Mouse (Mus musculus): ENCODE data around the gene Selenoo. TPM values are rescaled to one million over a fixed set of nuclear protein-coding genes. Genes with fewer than 3 reads are reported as not detected.

Gene Selenoo
- polyA plus RNA-seq, 1 experiment from 2014 or later: 31.1 TPM

GRCm38 (mm10) chr15:89124312-89124711, 35.4 kb downstream of the Selenoo start:
- POLR2A ChIA-PET: no interaction called here
- no peak for DNase-seq (ENCODE audit: low read depth, low spot score)
- ATAC-seq: no peak
- CTCF ChIA-PET: interaction anchor here (1.7 kb wide), 1 partner anchor 86 kb away, joined by 6 read pairs; no protein-coding TSS in a partner anchor
- no peaks in the 10 kb centered on the region for H3K27me3 ChIP-seq
- in situ Hi-C loops (cut with MboI; ENCODE audit: low pct_unique_long_range_greater_than_20kb): no loop called here
- no peak for TF ChIP-seq CTCF (IDR thresholded peaks at IDR 0.05)

- ChIA-PET CTCF (interaction anchor here (1.7 kb wide), 1 partner anchor 85 kb away, joined by 6 read pairs; no protein-coding TSS in a partner anchor), POLR2A (no interaction called here)
- TF ChIP-seq CTCF (IDR thresholded peaks at IDR 0.05): no peak
- in situ Hi-C loops (cut with MboI; ENCODE audit: low pct_unique_long_range_greater_than_20kb): no loop called here
- DNase-seq (ENCODE audit: low read depth, low spot score) (no peak), ATAC-seq (no peak)
- no peaks in the 10 kb centered on the region for H3K27me3 ChIP-seq
Measured at GRCm38 (mm10) chr15:89125351-89125750, 36.5 kb downstream of the Selenoo start.

DNA sequence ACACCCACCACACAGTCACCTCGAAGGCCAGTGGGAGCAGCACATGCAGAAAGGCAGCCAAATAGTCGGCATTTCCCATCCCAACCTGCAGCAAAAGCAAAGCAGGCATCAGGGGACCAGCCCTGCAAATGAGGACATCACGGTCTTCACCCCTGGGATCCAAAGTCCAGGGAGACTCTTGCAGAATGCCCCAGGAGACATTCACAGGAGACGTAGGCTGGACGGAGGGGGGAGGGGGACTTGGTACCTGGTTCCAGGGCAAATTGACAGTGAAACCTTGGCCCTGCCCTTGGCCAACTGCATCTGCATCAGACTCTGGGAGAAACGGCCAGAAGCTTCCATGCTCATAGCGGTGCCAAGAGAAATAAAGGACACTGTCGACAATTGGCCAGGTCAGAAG, 37.7 kb downstream of the Selenoo start:
- CTCF ChIA-PET: interaction anchor here (1.5 kb wide), 1 partner anchor 22 kb away, joined by 3 read pairs; the partner anchor contains the start of gene Mapk11
- no peak for TF ChIP-seq CTCF (IDR thresholded peaks at IDR 0.05)
- ATAC-seq: no peak
- POLR2A ChIA-PET: interaction anchor here (1.0 kb wide), 1 partner anchor 14 kb away, joined by 3 read pairs; the partner anchor contains the start of gene Mapk12
- DNase-seq (ENCODE audit: low read depth, low spot score): no peak
- no peaks in the 10 kb centered on the region for H3K27me3 ChIP-seq
- in situ Hi-C loops (cut with MboI; ENCODE audit: low pct_unique_long_range_greater_than_20kb): no loop called here

DNA sequence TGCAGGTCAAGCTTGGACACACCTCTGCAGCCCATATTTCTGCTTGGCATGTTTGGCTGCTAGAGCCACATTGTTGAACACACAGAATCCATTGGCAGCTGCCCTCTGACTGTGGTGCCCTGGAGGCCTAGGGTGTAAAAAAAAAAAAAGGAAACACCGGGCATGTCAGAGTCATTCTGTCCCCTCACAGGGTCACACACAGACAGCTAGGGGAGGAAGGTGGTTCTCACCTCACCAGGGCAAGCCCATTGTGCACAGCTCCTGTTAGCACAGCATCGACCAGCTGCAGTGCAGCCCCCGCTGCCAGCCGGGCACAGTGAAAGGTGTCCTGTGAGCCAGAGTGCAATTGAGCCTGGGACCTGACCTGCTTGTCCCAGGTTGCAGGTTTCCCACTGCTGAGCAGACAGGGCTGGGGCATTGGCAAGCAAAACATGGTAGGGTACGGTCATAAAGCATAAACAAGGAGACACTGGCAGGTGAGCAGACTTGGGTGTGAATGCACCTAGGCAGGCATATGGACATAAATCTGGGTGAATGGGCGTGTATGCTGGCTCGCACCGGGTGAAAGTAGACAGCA, 38.6 kb downstream of the Selenoo start:
- no peak for ATAC-seq

DNA sequence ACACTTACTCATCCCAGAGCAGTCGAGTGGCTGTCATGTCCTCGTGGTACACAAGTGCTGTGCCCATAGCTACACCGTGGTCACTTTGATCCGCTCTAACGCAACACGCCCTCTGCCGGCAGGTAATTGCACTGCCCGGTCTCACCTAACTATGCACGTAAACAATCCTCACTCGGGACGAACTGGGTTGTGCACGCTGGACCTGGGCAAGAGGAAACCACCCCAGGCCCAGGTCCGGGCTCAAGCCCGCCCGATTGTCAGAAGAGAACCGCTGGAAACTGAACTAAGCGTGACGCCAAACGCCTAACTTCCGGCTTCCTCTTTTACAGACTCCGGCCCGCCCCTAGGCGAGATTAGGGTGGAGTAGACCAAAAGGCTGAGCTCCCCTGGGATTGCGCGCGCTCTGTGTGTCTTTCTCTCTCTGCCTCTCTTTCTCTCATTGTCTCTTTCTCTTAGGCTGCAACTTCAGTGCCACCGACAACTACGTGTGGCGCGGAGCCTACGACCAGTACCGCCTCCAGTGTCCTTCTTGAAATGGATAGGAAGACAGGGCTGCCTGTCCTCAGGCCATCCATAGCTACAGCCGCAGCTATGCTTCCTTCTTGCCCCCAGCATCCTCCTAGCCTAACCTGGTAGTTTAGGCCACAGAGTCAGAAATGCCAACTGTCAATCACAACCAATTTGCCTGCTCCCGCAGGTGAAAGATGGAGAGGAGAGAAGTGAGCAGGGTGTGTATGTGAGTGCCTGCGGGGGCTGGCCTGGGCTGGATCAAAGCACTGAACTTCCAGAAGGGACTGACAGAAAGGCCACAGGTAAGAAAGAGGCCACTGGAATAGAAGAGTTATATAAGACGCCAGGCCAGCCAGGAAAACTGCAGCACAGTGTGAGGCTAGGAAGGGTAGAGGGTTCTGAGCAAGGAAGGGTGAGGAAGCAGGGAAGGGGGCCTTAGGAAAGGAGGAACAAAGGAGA, 39.8 kb downstream of the Selenoo start, which contains the start of gene Hdac10:
TSS of gene Hdac10 (minus strand) at position 319 of the 969 bp plus-strand sequence.
- ATAC-seq: peak; percentile 78
- peak; percentile 35 for DNase-seq (ENCODE audit: low read depth, low spot score)
- in situ Hi-C loops (cut with MboI; ENCODE audit: low pct_unique_long_range_greater_than_20kb): no loop called here
- CTCF ChIA-PET: interaction anchor here (0.8 to 2.0 kb wide), 23 partner anchors 9 to 194 kb away, joined by 3 to 12 read pairs (median 4); partner anchors contain the start of genes Dennd6b and Mapk11
- TF ChIP-seq CTCF (IDR thresholded peaks at IDR 0.05): no peak
- no peaks in the 10 kb centered on the region for H3K27me3 ChIP-seq
- POLR2A ChIA-PET: interaction anchor here (0.6 to 1.6 kb wide), 5 partner anchors 10 to 83 kb away, joined by 3 to 5 read pairs (median 4); partner anchors contain the start of gene Mapk11

More for the DNA sequence above, 38.6 kb downstream of the Selenoo start:
- no peak for DNase-seq (ENCODE audit: low read depth, low spot score)
- ChIA-PET CTCF (interaction anchor here (0.9 to 2.0 kb wide), 9 partner anchors 12 to 192 kb away, joined by 3 to 12 read pairs (median 4); partner anchors contain the start of gene Mapk11), POLR2A (interaction anchor here (0.6 to 1.6 kb wide), 5 partner anchors 14 to 84 kb away, joined by 3 to 5 read pairs (median 4); partner anchors contain the start of genes Mapk11 and Mapk12)
- no peaks in the 10 kb centered on the region for H3K27me3 ChIP-seq
- no peak for TF ChIP-seq CTCF (IDR thresholded peaks at IDR 0.05)
- in situ Hi-C loops (cut with MboI; ENCODE audit: low pct_unique_long_range_greater_than_20kb): no loop called here

DNA sequence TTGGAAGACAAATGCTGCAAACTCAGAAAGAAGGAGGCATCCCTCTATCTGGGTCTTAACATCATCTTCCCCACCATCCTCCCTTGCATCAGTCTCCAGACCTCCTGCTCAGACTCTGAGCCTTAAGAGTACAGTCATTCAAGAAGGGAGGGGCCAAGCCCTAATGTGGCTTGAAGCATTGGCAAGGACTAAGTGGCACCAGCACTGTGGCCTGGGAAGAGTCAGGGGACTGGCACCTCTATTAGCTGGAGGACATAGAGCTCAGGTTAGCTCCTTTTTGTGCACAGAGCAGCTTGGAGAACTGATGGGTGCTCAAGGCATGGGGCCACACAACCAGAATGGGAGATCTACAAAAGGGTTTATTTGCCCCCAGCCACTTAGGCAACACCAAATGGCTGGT, 41.4 kb downstream of the Selenoo start:
- CTCF ChIA-PET: interaction anchor here (1.4 to 2.0 kb wide), 3 partner anchors 47 to 80 kb away, joined by 3 to 6 read pairs (median 5); no protein-coding TSS in a partner anchor
- no peak for TF ChIP-seq CTCF (IDR thresholded peaks at IDR 0.05)
- POLR2A ChIA-PET: no interaction called here
- no peak for DNase-seq (ENCODE audit: low read depth, low spot score)
- no peak for ATAC-seq
- in situ Hi-C loops (cut with MboI; ENCODE audit: low pct_unique_long_range_greater_than_20kb): no loop called here
- no peaks in the 10 kb centered on the region for H3K27me3 ChIP-seq

DNA sequence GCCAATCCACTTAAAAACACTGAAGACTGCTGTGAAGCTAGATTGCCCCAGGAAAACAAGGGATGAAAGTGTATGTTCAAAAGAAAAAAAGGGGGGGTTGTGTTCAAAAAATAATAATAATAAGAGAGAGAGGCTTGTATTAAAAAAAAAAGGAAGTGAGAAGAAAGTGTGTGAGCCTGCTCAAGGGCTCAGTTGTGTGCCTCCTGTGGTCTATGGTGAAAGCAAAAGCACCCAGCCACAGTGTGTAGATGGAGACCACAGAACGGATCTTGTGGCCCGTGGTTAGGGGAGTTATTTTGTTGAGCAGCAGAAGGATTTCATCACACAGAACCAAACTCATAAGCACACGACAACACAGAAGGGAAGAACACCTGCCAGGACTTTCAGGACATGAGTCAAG, 42.4 kb downstream of the Selenoo start:
- DNase-seq (ENCODE audit: low read depth, low spot score) (no peak), ATAC-seq (no peak)
- H3K27me3 ChIP-seq: no peaks in the 10 kb centered on the region
- in situ Hi-C loops (cut with MboI; ENCODE audit: low pct_unique_long_range_greater_than_20kb): no loop called here
- CTCF ChIA-PET: interaction anchor here (0.8 to 1.8 kb wide), 4 partner anchors 8 to 79 kb away, joined by 3 to 5 read pairs (median 4); partner anchors contain the start of gene Tubgcp6
- POLR2A ChIA-PET: no interaction called here
- no peak for TF ChIP-seq CTCF (IDR thresholded peaks at IDR 0.05)

DNA sequence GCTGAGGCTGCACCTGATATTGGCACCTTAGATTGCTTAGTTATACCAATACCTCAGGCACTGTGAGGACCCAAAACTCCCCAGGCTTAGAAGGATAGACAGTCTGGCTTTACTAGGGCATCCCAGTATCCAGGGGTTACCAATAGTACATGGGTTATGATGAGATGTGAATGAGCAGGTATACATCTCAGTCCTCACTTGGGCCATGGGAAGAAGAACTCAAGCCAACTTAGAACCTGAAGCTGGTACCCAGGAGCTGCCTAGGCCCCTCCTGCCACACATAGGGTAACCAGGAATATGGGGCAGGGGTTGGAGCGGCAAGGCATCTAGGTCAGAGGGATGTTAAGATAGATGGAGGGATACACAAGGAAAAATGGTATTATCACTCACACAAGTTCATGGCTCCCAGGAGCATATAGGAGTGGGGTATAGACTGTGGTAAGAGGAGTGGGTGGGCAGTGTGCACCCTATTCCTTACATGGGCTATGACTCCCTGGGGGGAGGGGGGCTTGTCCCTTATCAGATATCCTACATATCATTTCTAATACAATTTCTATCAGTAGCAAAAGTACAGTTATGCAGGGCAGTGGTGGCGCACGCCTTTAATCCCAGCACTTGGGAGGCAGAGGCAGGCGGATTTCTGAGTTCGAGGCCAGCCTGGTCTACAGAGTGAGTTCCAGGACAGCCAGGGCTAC, 47.7 kb downstream of the Selenoo start:
- ChIA-PET POLR2A (no interaction called here), CTCF (interaction anchor here (2.5 kb wide), 1 partner anchor 8 kb away, joined by 9 read pairs; the partner anchor contains the start of gene Hdac10)
- H3K27me3 ChIP-seq: no peaks in the 10 kb centered on the region
- no peak for DNase-seq (ENCODE audit: low read depth, low spot score)
- in situ Hi-C loops (cut with MboI; ENCODE audit: low pct_unique_long_range_greater_than_20kb): no loop called here
- no peak for TF ChIP-seq CTCF (IDR thresholded peaks at IDR 0.05)
- no peak for ATAC-seq

DNA sequence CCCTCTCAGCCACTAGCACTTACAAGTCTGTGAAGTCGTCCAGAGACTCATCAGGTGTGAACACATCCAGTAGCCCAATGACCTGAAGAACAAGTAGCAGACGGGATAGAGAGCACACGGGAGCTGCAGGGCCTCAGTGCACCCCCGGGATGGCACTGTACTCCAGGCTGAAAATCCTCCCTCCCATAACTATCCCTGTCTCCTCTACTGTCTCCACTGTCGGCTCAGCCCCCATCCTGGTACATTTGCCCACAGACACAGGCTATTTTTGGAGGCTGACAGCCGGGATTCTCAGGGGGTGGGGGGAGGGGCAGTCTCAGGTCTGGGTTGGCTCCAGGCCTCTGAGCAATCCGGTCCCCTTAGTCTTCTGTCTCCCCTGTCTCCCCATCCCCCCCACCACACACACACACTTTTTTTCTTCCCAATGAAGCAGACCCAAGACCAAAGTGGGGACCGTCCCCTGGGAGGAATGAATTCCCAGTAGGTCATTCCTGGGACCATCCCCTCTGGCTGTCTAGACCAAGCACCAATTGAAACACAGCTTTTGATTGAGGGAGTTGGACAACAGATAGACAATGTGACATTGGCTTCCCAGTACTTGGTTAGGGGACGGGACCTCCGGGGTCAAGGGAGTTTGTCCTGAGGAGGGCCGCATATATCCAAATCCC, 48.6 kb downstream of the Selenoo start:
- POLR2A ChIA-PET: no interaction called here

More for the DNA sequence above, 48.6 kb downstream of the Selenoo start:
- no peaks in the 10 kb centered on the region for H3K27me3 ChIP-seq
- CTCF ChIA-PET: interaction anchor here (2.5 kb wide), 1 partner anchor 9 kb away, joined by 9 read pairs; the partner anchor contains the start of gene Hdac10
- in situ Hi-C loops (cut with MboI; ENCODE audit: low pct_unique_long_range_greater_than_20kb): no loop called here
- ATAC-seq: no peak
- no peak for TF ChIP-seq CTCF (IDR thresholded peaks at IDR 0.05)
- DNase-seq (ENCODE audit: low read depth, low spot score): no peak
